Mouse (Mus musculus) liver, postnatal 0 days (tissue): ENCODE measurements around the gene Bend7.

Experiments
- CTCF ChIP-seq: sonication (generic); IDR thresholded peaks from 2 replicates; pipeline ENCODE4 v1.5.1; 2016; ENCODE audit warnings: antibody characterized with exemption, low read depth
- EP300 ChIP-seq: IDR thresholded peaks from 2 replicates; pipeline ENCODE4 v1.6.1; 2016; ENCODE audit warnings: antibody characterized with exemption, low read depth, mild to moderate bottlenecking

- TF ChIP-seq CTCF (no peak), EP300 (no peak)
Observed at GRCm38 (mm10) chr2:4828446-4828997, 110.9 kb downstream of the Bend7 start.
